Mouse (Mus musculus): Measurements from ENCODE around the gene Ccdc157. TPM values are rescaled to one million over a fixed set of nuclear protein-coding genes. Genes with fewer than 3 reads are reported as not detected.

The Ccdc157 gene
- polyA plus RNA-seq (2015; fragmentation: Illumina TruSeq; extraction: RNeasy Lipid Tissue Mini Kit (QIAGEN cat#74804); ENCODE audit: insufficient read depth, low replicate concordance): 5.8 TPM

GRCm38 (mm10) chr11:4159808-4160708, at the start of gene Ccdc157, which contains the start of gene Sf3a1:
Gene Ccdc157, minus strand, starts transcription at chr11:4160293.
Gene Sf3a1, plus strand, starts transcription at chr11:4160350.

GRCm38 (mm10) chr11:4186486-4187317, 26.6 kb upstream of the Ccdc157 start, which contains the start of gene Tbc1d10a:
Gene Tbc1d10a, plus strand, starts transcription at chr11:4186789.

DNA sequence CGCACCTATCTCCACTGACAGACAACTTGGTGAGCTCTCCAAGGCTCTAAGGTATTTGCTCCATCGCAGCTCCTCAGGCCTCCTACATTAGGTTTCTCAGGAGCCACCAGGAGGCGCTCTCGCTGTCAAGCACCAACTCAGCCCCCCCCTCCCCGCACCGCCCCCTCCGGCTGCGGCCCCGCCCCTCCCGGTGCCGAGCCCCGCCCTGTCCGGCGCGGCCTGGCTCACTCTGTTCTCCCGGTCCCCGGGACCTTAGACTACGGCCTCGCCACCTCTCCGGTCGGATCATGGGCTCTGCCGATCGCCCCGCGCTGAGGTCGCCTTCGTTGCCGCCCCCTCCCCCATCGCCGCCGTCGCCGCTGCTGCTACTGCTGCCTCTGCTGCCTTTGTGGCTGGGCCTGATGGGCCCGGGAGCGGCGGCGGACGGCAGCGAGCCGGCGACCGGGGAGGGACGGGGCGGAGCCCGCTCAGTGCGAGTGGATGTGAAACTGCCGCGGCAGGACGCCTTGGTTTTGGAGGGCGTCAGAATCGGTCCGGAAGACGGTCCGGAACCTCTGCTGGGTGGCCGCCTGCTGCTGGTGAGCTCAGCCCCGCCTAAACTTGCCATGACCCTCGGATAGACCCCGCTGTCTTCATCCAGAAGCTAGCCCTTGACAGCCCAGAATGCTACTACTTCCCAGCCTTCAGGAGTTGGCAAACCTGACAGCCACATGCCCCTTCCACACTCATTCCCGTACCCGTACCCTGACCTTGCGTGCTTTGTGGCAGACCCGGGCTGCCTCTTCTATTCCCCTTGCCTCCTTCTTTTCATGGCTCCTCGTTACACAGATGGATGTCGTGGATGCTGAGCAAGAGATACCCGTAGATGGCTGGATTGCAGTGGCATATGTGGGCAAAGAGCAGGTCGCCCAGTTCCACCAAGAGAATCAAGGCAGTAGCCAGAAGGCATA, 24.8 kb downstream of the Ccdc157 start, which contains the start of gene Rnf215:
Rnf215 (plus strand) TSS at position 217 of the 950 bp plus-strand sequence.

DNA sequence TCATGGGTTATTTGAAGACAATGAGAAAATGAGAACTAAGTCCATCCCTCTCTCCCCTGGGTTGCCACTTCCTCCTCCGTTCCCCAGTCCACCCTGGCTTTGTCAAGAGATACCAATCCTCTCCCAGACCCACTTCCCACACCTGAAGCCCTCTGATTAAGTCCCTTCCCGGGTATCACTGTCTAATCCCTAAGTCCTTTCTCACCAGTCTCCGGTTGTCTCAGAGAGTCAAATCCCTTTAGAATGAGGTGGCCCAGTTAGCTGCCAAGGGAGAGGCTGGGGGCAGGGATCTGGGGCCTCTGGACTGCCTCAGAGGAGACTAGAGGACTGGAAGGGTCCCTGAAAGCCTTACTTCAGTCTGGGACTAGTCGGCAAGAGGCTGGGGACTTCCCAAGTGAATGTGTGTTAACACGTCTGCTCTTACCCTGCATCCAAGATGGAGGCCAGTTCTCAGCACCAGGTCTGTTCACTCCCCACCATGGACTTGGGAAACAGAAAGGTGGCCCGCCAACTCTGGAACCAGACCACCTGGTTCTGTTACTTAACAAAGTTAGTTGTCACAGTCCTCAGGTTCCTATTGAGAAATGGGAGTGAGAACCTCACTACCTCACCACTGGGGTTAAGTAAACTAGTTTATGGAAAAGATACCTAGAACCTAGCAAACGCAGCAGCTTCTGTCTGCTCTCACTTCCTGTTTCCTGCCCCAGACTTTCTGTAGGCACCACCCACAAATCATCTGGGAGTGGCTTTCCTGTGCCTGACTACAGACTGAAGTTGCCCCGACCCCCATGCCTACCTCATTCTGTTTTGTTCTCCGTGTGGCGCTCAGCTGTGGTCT, 37.1 kb downstream of the Ccdc157 start, which contains the start of gene Sec14l2:
Sec14l2 (minus strand) TSS at position 674 of the 838 bp plus-strand sequence.

DNA sequence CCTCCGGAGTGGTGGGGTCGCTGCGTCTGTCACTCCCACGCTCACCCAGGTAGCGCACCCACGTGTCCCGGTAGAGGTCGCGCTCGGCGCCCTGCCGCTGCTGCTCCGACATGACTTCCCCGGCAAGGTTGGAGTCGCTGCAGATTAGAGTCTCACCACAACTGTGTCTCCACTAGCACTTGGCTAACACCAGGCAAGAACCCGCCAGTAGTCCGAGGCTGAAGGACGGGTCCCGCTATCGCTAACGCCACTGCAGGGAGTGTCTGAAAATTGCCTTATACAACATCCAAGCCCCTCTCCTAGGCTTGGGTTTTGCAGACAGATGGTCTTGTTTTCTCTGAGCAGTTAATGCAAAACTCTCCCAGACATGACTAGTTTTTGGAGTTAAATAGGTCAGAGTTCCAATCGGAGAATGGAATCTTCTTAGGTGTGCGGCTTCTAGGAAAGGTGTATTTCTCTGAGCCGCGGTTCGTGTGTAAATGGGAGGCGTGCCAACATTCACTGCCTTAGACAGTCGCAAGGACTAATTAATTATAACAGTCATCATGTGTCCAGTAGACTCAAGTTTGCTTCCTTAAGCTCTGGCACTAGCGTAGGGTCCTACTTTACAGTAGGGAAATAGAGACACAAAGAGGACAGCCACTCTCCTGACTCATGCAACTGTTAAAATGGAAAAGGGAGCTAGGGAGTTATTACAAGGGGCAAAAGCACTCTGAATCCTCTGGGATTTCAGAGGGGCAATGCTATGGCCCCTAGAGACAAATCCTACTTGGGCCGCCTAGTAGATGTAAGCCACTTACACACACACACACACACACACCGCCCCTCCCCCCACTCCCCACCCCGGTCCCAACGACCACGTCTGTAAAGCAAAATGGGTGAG, 64.7 kb downstream of the Ccdc157 start, which contains the start of gene Mtfp1:
Mtfp1 (minus strand) TSS at position 275 of the 883 bp plus-strand sequence.

Other genes with a start within 250 kb of the Ccdc157 start
- 0.43 TPM for gene Slc35e4, start 245.6 kb downstream of the Ccdc157 start, polyA plus RNA-seq (2015; fragmentation: Illumina TruSeq; extraction: RNeasy Lipid Tissue Mini Kit (QIAGEN cat#74804); ENCODE audit: insufficient read depth, low replicate concordance)
- 39.0 TPM for gene Tcn2, start 228.1 kb downstream of the Ccdc157 start, polyA plus RNA-seq (2015; fragmentation: Illumina TruSeq; extraction: RNeasy Lipid Tissue Mini Kit (QIAGEN cat#74804); ENCODE audit: insufficient read depth, low replicate concordance)
- 99.8 TPM for gene Pes1, start 196.3 kb downstream of the Ccdc157 start, polyA plus RNA-seq (2015; fragmentation: Illumina TruSeq; extraction: RNeasy Lipid Tissue Mini Kit (QIAGEN cat#74804); ENCODE audit: insufficient read depth, low replicate concordance)
- gene 4930556J24Rik, start 183.5 kb downstream of the Ccdc157 start, polyA plus RNA-seq (2015; fragmentation: Illumina TruSeq; extraction: RNeasy Lipid Tissue Mini Kit (QIAGEN cat#74804); ENCODE audit: insufficient read depth, low replicate concordance): not detected
- not detected for gene Gal3st1, start 176.7 kb downstream of the Ccdc157 start, polyA plus RNA-seq (2015; fragmentation: Illumina TruSeq; extraction: RNeasy Lipid Tissue Mini Kit (QIAGEN cat#74804); ENCODE audit: insufficient read depth, low replicate concordance)
- gene Sec14l4, start 128.8 kb downstream of the Ccdc157 start, polyA plus RNA-seq (2015; fragmentation: Illumina TruSeq; extraction: RNeasy Lipid Tissue Mini Kit (QIAGEN cat#74804); ENCODE audit: insufficient read depth, low replicate concordance): not detected
- not detected for gene Sec14l3, start 95.5 kb downstream of the Ccdc157 start, polyA plus RNA-seq (2015; fragmentation: Illumina TruSeq; extraction: RNeasy Lipid Tissue Mini Kit (QIAGEN cat#74804); ENCODE audit: insufficient read depth, low replicate concordance)
- 2.1 TPM for gene Mtfp1, start 64.8 kb downstream of the Ccdc157 start, polyA plus RNA-seq (2015; fragmentation: Illumina TruSeq; extraction: RNeasy Lipid Tissue Mini Kit (QIAGEN cat#74804); ENCODE audit: insufficient read depth, low replicate concordance)
- 1.8 TPM for gene Sec14l2, start 36.9 kb downstream of the Ccdc157 start, polyA plus RNA-seq (2015; fragmentation: Illumina TruSeq; extraction: RNeasy Lipid Tissue Mini Kit (QIAGEN cat#74804); ENCODE audit: insufficient read depth, low replicate concordance)
- gene Rnf215, start 25.1 kb downstream of the Ccdc157 start, polyA plus RNA-seq (2015; fragmentation: Illumina TruSeq; extraction: RNeasy Lipid Tissue Mini Kit (QIAGEN cat#74804); ENCODE audit: insufficient read depth, low replicate concordance): 23.6 TPM
- gene Sf3a1, start 57 bp upstream of the Ccdc157 start, polyA plus RNA-seq (2015; fragmentation: Illumina TruSeq; extraction: RNeasy Lipid Tissue Mini Kit (QIAGEN cat#74804); ENCODE audit: insufficient read depth, low replicate concordance): 41.7 TPM
- gene Tbc1d10a, start 26.5 kb upstream of the Ccdc157 start, polyA plus RNA-seq (2015; fragmentation: Illumina TruSeq; extraction: RNeasy Lipid Tissue Mini Kit (QIAGEN cat#74804); ENCODE audit: insufficient read depth, low replicate concordance): 13.5 TPM
- gene Castor1, start 57.9 kb upstream of the Ccdc157 start, polyA plus RNA-seq (2015; fragmentation: Illumina TruSeq; extraction: RNeasy Lipid Tissue Mini Kit (QIAGEN cat#74804); ENCODE audit: insufficient read depth, low replicate concordance): 2.3 TPM
- 4.0 TPM for gene Osm, start 76.1 kb upstream of the Ccdc157 start, polyA plus RNA-seq (2015; fragmentation: Illumina TruSeq; extraction: RNeasy Lipid Tissue Mini Kit (QIAGEN cat#74804); ENCODE audit: insufficient read depth, low replicate concordance)
- gene Lif, start 97.3 kb upstream of the Ccdc157 start, polyA plus RNA-seq (2015; fragmentation: Illumina TruSeq; extraction: RNeasy Lipid Tissue Mini Kit (QIAGEN cat#74804); ENCODE audit: insufficient read depth, low replicate concordance): 0.70 TPM